Mouse (Mus musculus) midbrain, embryonic 13.5 days (tissue): ENCODE measurements around the gene Mettl7a3. TPM values are rescaled to one million over a fixed set of nuclear protein-coding genes. Genes with fewer than 3 reads are reported as not detected.
"Not testable (repeated sequence)": the region's sequence is repeated elsewhere in the genome, so short reads cannot be mapped to it uniquely, and the experiment has no call there.

Experiments
- ATAC-seq: fragments of 200-750 bp; cut with Nextera tagmentation; 2 replicates; pipeline ENCODE4 v1.8.0; 2017; ENCODE audit warnings: mild to moderate bottlenecking, moderate TSS enrichment, moderate library complexity
- H3K27ac ChIP-seq: fragments of 300-500 bp; sonication (generic); 2 replicates; pipeline ENCODE4 v1.5.1; 2015; ENCODE audit warnings: inconsistent platforms, mild to moderate bottlenecking, moderate library complexity
- H3K27me3 ChIP-seq: fragments of 300-500 bp; sonication (generic); 2 replicates; pipeline ENCODE4 v1.6.1; 2015; ENCODE audit warnings: mild to moderate bottlenecking, inconsistent platforms
- H3K36me3 ChIP-seq: fragments of 300-500 bp; sonication (generic); 2 replicates; pipeline ENCODE4 v1.6.1; 2015; ENCODE audit warnings: mild to moderate bottlenecking, inconsistent platforms
- H3K4me1 ChIP-seq: fragments of 300-500 bp; sonication (generic); replicated peaks from 2 replicates; pipeline ENCODE4 v1.6.1; 2015; ENCODE audit warnings: inconsistent platforms
- H3K4me2 ChIP-seq: fragments of 300-500 bp; sonication (generic); replicated peaks from 2 replicates; pipeline ENCODE4 v1.6.1; 2015; ENCODE audit warnings: moderate library complexity, mild to moderate bottlenecking, inconsistent platforms
- H3K4me3 ChIP-seq: fragments of 300-500 bp; sonication (generic); replicated peaks from 2 replicates; pipeline ENCODE4 v1.5.1; 2015; ENCODE audit warnings: mild to moderate bottlenecking, inconsistent platforms
- H3K9ac ChIP-seq: fragments of 300-500 bp; sonication (generic); replicated peaks from 2 replicates; pipeline ENCODE4 v1.6.1; 2015; ENCODE audit warnings: mild to moderate bottlenecking, inconsistent platforms
- H3K9me3 ChIP-seq: fragments of 300-500 bp; sonication (generic); 2 replicates; pipeline ENCODE4 v1.6.1; 2016; ENCODE audit warnings: mild to moderate bottlenecking, inconsistent platforms
- WGBS: fragments of 180-500 bp; shearing (Covaris S2); methylation state at CpG from one replicate; pipeline ENCODE4 v1.1.7; 2015; 5-methylcytosine and 5-hydroxymethylcytosine counted together
- polyA plus RNA-seq: library from polyadenylated mRNA; unstranded; fragments of >200 nt; fragmentation: Nextera tagmentation; extraction: Ambion mirVana; gene quantifications from 2 replicates; pipeline ENCODE4 v1.2.1, GENCODE M21; 2015

The Mettl7a3 gene
- polyA plus RNA-seq, 1 experiment from 2014 or later: not detected

DNA sequence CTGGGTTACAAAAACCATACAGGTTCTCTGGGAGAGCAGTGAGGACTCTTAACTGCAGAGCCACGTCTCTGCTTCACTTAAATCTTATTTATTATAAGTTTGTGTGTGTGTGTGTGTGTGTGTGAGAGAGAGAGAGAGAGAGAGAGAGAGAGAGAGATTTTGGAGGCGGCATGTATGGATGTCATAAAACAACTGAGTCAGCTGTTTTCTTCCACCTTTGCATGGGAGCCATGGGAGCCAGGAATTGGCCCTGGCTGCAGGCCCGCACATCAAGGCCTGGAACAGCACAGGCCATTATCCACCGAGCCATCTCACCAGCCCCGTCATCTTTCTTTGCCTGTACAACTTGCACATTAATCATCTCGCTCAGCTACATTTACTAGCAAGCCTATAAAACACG, 32.4 kb downstream of the Mettl7a3 start:
- Histone ChIP-seq H3K27me3 (no peaks in the 10 kb centered on the region), H3K9me3 (no peaks in the 10 kb centered on the region), H3K36me3 (no peaks in the 10 kb centered on the region), H3K4me3 (no peak overlapping the region), H3K27ac (no peak overlapping the region), H3K4me2 (no peak overlapping the region), H3K4me1 (no peaks in the 10 kb centered on the region), H3K9ac (no peak overlapping the region)
- WGBS: 92% methylated on average over 7 of the region's 7 CpGs
- ATAC-seq: no peak

DNA sequence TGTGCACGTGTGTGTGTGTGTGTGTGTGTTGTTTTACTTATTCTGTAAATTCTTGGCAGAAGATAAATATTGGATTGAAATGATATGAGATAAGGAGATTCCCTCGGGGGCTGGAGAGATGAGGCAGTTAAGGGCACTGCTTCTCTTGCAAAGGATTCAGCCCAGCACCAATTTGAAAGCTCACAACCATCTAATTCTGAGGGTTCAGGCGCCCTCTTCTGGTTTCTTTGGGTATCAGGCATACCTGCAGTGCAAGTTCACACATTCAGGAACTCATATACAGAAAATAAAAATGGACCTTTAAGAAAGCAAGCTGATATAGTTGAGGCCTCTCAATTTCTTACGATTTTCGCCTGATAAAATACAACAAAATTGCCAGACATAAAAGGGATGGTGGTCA, 40.3 kb downstream of the Mettl7a3 start:
- no peak overlapping the region for H3K4me2 ChIP-seq
- H3K27ac ChIP-seq: no peak overlapping the region
- no peaks in the 10 kb centered on the region for H3K27me3 ChIP-seq
- no peak for ATAC-seq
- H3K4me1 ChIP-seq: no peaks in the 10 kb centered on the region
- H3K4me3 ChIP-seq: no peak overlapping the region
- no peaks in the 10 kb centered on the region for H3K9me3 ChIP-seq
- 38% methylated on average over 5 of the region's 5 CpGs for WGBS
- H3K9ac ChIP-seq: no peak overlapping the region
- no peaks in the 10 kb centered on the region for H3K36me3 ChIP-seq

DNA sequence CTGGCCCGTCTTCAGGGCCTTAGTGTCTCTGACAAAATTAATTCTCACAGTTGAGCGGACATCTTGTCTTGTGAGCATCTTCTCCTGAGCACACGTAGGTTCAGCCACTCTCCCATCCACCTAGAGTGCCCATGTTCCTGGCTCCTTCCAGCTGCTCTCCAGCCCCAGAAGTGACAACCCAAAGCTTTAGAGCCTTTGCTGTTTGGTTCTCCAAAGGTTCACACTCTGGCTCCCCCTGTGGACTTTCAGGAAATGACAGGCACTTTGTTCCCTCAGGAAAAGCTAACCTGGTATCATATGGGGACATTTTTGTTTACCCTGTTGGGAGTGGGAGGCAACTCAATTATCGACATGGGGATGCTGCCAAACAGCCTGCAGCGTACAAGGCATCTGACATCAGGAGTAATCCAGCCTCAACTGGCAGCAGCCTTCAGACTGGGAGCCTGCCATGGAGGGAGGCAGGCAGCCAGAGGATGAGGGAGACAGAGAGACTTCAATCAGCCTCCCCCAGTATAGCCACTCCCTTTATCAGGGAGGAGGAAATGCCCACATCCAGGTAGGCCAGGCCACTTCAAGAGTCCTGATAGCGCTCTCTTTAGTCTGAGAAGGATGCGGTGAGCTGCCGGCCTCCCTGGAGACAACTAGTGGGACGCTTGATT, 43.2 kb downstream of the Mettl7a3 start:
- H3K4me1 ChIP-seq, H3K4me2 ChIP-seq, H3K27me3 ChIP-seq, H3K9me3 ChIP-seq, H3K36me3 ChIP-seq, H3K27ac ChIP-seq, H3K9ac ChIP-seq, H3K4me3 ChIP-seq: not testable (repeated sequence)
- ATAC-seq: peak; percentile 55; the same call in 1 of the 2 replicates
- 21% methylated on average over 3 of the region's 9 CpGs for WGBS

DNA sequence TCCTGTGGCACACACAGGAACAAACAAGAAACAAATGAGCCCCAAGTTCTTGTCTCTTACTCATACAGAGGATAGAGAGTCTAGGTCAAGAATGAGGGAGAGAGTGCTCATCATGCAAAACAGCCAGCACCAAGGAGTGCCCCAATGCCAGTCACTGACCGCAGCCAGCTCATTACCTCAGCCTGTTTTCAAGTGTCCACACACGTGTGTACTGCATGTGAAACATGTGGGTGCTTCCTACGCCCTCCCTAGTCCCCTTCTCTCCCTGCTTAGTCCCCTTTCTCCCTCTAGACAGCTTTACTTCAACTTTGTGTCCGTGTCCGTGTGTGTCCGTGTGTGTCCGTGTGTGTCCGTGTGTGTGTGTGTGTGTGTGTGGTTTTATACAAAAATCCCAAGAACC, 44.9 kb downstream of the Mettl7a3 start:
- ATAC-seq: no peak
- WGBS: 84% methylated on average over 8 of the region's 8 CpGs
- no peaks in the 10 kb centered on the region for H3K4me1 ChIP-seq
- no peak overlapping the region for H3K27ac ChIP-seq
- H3K9me3 ChIP-seq: no peaks in the 10 kb centered on the region
- H3K27me3 ChIP-seq: no peaks in the 10 kb centered on the region
- no peaks in the 10 kb centered on the region for H3K36me3 ChIP-seq
- H3K4me2 ChIP-seq: no peak overlapping the region
- H3K9ac ChIP-seq: no peak overlapping the region
- H3K4me3 ChIP-seq: no peak overlapping the region

DNA sequence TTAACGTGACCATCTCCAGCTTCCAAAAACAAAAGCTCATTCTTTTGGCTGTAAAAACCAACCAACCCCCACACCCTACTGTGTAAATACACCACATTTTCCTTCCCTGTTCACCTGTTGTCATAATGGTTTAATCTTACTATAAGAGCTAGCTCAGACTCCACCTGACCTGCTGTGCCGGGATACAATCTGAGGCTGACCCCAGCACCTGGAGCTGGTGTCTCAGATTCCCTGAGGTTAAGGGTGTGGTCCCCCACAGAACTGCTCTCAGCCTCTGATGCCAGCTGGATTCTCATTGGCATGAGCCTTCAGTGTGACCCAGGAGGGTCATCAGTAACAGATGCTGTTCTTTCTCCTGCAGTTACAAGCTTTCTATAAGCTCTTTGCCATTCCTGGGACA, 45.4 kb downstream of the Mettl7a3 start:
- no peak overlapping the region for H3K4me2 ChIP-seq
- H3K9ac ChIP-seq: no peak overlapping the region
- H3K36me3 ChIP-seq: no peaks in the 10 kb centered on the region
- H3K4me3 ChIP-seq: no peak overlapping the region
- no peaks in the 10 kb centered on the region for H3K27me3 ChIP-seq
- ATAC-seq: no peak
- H3K4me1 ChIP-seq: no peaks in the 10 kb centered on the region
- WGBS: 79% methylated on average over 2 of the region's 2 CpGs
- no peak overlapping the region for H3K27ac ChIP-seq
- no peaks in the 10 kb centered on the region for H3K9me3 ChIP-seq

DNA sequence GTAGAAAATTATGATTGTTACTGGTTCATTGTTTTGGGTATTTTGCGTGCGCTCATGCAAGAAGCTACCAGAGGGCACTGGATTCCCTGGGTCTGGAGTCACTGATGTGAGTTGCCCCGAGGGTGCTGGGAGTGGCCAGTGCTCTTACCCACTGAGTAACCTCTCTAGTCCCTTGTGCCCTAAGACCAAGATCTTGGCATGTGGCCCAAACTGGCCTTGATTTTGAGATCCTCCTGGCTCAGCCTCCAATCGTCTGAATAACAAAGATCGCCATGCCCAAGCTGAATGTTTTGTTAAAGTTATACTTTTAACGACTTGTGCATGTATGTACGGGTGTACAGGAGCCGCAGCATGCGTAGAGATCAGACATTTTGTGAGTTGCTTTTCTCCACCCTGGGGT, 51.0 kb downstream of the Mettl7a3 start:
- WGBS: 90% methylated on average over 9 of the region's 9 CpGs
- no peaks in the 10 kb centered on the region for H3K27me3 ChIP-seq
- H3K4me2 ChIP-seq: no peak overlapping the region
- no peak for ATAC-seq
- H3K36me3 ChIP-seq: no peaks in the 10 kb centered on the region
- H3K9me3 ChIP-seq: no peaks in the 10 kb centered on the region
- H3K9ac ChIP-seq: no peak overlapping the region
- H3K4me3 ChIP-seq: no peak overlapping the region
- H3K27ac ChIP-seq: no peak overlapping the region
- H3K4me1 ChIP-seq: no peaks in the 10 kb centered on the region

DNA sequence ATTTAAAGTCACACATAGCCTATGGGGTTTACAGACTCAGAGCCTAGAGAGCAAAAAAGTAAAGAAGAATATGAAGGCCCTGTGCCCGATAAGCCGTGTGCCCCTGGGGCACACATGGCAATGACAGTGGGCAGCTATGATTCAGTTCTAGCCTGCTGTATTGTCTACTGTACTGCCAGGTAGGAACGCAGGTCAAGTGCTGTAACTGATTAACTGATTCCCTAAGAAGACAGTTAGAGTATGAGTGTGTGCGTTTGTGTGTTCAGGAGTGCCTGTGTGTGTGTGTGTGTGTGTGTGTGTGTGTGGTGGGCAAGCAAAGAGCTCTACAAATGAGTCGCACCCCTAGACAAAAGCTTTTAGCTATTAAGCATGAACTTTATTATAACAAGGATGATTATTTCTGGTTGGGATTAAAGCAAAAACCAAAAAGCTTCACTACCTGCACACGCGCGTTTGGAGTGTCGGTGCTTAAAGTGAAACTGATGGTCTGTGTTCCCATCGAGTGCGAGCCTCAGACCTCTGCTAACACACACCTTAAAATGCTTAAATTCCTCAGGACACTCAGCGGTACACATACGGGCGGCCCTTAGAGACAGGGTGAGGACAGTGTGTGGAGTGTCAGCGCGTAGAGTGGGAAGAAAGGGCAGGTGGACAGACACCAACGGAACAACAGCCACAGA, 53.0 kb downstream of the Mettl7a3 start:
- Histone ChIP-seq H3K4me1 (no peaks in the 10 kb centered on the region), H3K9me3 (no peaks in the 10 kb centered on the region), H3K9ac (no peak overlapping the region), H3K4me2 (no peak overlapping the region), H3K27me3 (no peaks in the 10 kb centered on the region), H3K4me3 (no peak overlapping the region), H3K36me3 (no peaks in the 10 kb centered on the region), H3K27ac (no peak overlapping the region)
- WGBS: 96% methylated on average over 17 of the region's 17 CpGs
- no peak for ATAC-seq

DNA sequence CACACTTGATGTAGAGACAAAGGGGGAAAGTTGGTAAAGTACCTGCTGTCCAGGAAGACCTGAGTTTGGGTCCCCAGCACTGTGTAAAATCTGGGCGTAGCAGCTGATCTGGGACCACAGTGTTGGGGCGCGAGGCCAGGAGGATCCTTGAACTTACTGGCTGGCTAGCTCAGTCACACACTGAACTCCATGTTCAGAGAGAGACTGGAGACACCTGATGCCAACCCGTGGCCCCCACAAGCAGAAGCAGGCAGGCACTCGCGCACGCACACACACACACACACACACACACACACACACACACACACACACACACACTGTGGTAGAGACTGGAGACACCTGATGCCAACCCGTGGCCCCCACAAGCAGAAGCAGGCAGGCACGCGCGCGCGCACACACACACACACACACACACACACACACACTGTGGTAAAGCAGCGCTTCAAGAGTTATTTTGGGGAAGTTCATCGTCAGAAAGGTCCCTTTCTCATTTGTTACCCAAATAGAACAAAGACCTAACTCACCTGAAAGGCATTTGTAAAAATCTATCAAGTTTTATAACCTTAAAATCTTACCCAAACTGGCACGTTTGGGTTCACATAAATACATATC, 53.6 kb downstream of the Mettl7a3 start:
- no peaks in the 10 kb centered on the region for H3K9me3 ChIP-seq
- H3K4me1 ChIP-seq: no peaks in the 10 kb centered on the region
- 94% methylated on average over 14 of the region's 16 CpGs for WGBS
- peaks cover 5% of the 10 kb centered on the region for H3K36me3 ChIP-seq
- ATAC-seq: no peak
- H3K4me2 ChIP-seq: no peak overlapping the region
- no peak overlapping the region for H3K27ac ChIP-seq
- no peak overlapping the region for H3K4me3 ChIP-seq
- H3K27me3 ChIP-seq: no peaks in the 10 kb centered on the region
- H3K9ac ChIP-seq: no peak overlapping the region

DNA sequence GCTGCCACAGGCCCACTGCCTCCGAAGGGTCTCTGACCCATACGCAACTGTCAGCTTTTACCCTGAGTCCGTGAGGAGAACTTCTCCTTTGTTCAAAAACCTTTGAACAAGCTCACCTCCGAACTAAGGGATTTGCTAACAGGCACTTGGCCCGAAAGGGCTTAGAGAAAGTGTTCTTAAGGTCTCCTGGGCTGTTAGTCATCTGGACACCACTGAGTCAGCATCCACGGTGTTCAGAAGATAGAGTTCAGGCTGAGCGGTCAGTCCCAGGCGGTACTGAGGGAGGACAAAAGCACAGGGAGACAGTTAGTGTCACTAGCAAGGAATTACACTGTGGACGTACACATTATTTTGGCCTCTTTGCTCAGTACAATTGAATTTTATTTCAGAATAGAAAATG, 54.2 kb downstream of the Mettl7a3 start:
- Histone ChIP-seq H3K27ac (no peak overlapping the region), H3K27me3 (no peaks in the 10 kb centered on the region), H3K9me3 (no peaks in the 10 kb centered on the region), H3K4me3 (no peak overlapping the region), H3K4me2 (no peak overlapping the region), H3K4me1 (no peaks in the 10 kb centered on the region), H3K9ac (no peak overlapping the region), H3K36me3 (peaks cover 11% of the 10 kb centered on the region)
- WGBS: 58% methylated on average over 9 of the region's 9 CpGs
- no peak for ATAC-seq

Other genes starting within 250 kb of the Mettl7a3 start
- 19.6 and 19.9 TPM in 2 replicates for gene Atf1, start 107.1 kb upstream of the Mettl7a3 start, polyA plus RNA-seq
- not detected in 2 replicates for gene Tmprss12, start 54.1 kb upstream of the Mettl7a3 start, polyA plus RNA-seq
- 4.5 and 4.6 TPM in 2 replicates for gene Mettl7a1, start 30.8 kb upstream of the Mettl7a3 start, polyA plus RNA-seq
- gene Methig1, start 18.2 kb downstream of the Mettl7a3 start, polyA plus RNA-seq: not detected in 2 replicates
- gene Mettl7a2, start 18.3 kb downstream of the Mettl7a3 start, polyA plus RNA-seq: not detected in 2 replicates
- not detected in 2 replicates for gene Higd1c, start 29.6 kb downstream of the Mettl7a3 start, polyA plus RNA-seq
- gene Gm5475, start 87.2 kb downstream of the Mettl7a3 start, polyA plus RNA-seq: 0.08 and 0.11 TPM in 2 replicates
- gene Slc11a2, start 90.1 kb downstream of the Mettl7a3 start, polyA plus RNA-seq: 21.5 TPM in 2 replicates
- 55.1 and 55.2 TPM in 2 replicates for gene Letmd1, start 134.1 kb downstream of the Mettl7a3 start, polyA plus RNA-seq
- gene Csrnp2, start 160.6 kb downstream of the Mettl7a3 start, polyA plus RNA-seq: 44.7 and 45.7 TPM in 2 replicates
- gene Tfcp2, start 217.1 kb downstream of the Mettl7a3 start, polyA plus RNA-seq: 48.2 and 48.4 TPM in 2 replicates